Mouse (Mus musculus) frontal cortex, postnatal 14 days (tissue): ENCODE data around the gene Tnfsf12.

Source experiments
- DNase-seq, 2 experiments: peaks; one replicate each; pipeline ENCODE4 v3.0.0; 2022; ENCODE audit warnings: low spot score in 2 of 2

The Tnfsf12 gene

GRCm38 (mm10) chr11:69681314-69682208, 14.1 kb downstream of the Tnfsf12 start, which contains the start of gene Senp3:
Gene Senp3, minus strand, starts transcription at chr11:69682084.
- DNase-seq: peak; percentile 94 to 95

GRCm38 (mm10) chr11:69680136-69680855, 15.4 kb downstream of the Tnfsf12 start:
- no peak for DNase-seq

- no peak for DNase-seq
Measured at GRCm38 (mm10) chr11:69679144-69679543, 16.5 kb downstream of the Tnfsf12 start.

- DNase-seq: peak; percentile 100
Measured at GRCm38 (mm10) chr11:69672211-69672706, 23.4 kb downstream of the Tnfsf12 start, which contains the start of gene Eif4a1. Gene Eif4a1, minus strand, starts transcription at chr11:69672423.

- DNase-seq: no peak
Measured at GRCm38 (mm10) chr11:69671726-69672124, 23.9 kb downstream of the Tnfsf12 start.

GRCm38 (mm10) chr11:69670786-69671725, 24.6 kb downstream of the Tnfsf12 start:
- peak; percentile 84 to 88 for DNase-seq

- DNase-seq: no peak
Measured at GRCm38 (mm10) chr11:69666665-69667005, 29.0 kb downstream of the Tnfsf12 start.

- DNase-seq: peak; percentile 55 to 69
Measured at GRCm38 (mm10) chr11:69665961-69666664, 29.5 kb downstream of the Tnfsf12 start, which contains the start of gene Cd68. Gene Cd68, minus strand, starts transcription at chr11:69666153.

- DNase-seq: no peak
Measured at GRCm38 (mm10) chr11:69665457-69665960, 30.1 kb downstream of the Tnfsf12 start.

- no peak for DNase-seq
Measured at GRCm38 (mm10) chr11:69664841-69665240, 30.8 kb downstream of the Tnfsf12 start.

GRCm38 (mm10) chr11:69663795-69664194, 31.9 kb downstream of the Tnfsf12 start:
- no peak for DNase-seq

- DNase-seq: no peak
Measured at GRCm38 (mm10) chr11:69662967-69663671, 32.5 kb downstream of the Tnfsf12 start.

GRCm38 (mm10) chr11:69662213-69662966, 33.3 kb downstream of the Tnfsf12 start, which contains the start of gene Mpdu1:
Gene Mpdu1, minus strand, starts transcription at chr11:69662642.
- DNase-seq: peak; percentile 91 to 94

GRCm38 (mm10) chr11:69661221-69661881, 34.3 kb downstream of the Tnfsf12 start:
- no peak for DNase-seq

GRCm38 (mm10) chr11:69657462-69657881, 38.2 kb downstream of the Tnfsf12 start:
- no peak for DNase-seq

GRCm38 (mm10) chr11:69656617-69657461, 38.8 kb downstream of the Tnfsf12 start:
- no peak for DNase-seq

GRCm38 (mm10) chr11:69656065-69656455, 39.6 kb downstream of the Tnfsf12 start:
- DNase-seq: no peak
